Mouse (Mus musculus): ENCODE data around the gene Btbd35f4. TPM values are rescaled to one million over a fixed set of nuclear protein-coding genes. Genes with fewer than 3 reads are reported as not detected.
"Not testable (repeated sequence)": the region's sequence is repeated elsewhere in the genome, so short reads cannot be mapped to it uniquely, and the experiment has no call there.

Btbd35f4 gene
- not detected for total RNA-seq (2021)
- long read RNA-seq, experiment 1, result 0 reads
- long read RNA-seq, experiment 2, result 0 reads

DNA sequence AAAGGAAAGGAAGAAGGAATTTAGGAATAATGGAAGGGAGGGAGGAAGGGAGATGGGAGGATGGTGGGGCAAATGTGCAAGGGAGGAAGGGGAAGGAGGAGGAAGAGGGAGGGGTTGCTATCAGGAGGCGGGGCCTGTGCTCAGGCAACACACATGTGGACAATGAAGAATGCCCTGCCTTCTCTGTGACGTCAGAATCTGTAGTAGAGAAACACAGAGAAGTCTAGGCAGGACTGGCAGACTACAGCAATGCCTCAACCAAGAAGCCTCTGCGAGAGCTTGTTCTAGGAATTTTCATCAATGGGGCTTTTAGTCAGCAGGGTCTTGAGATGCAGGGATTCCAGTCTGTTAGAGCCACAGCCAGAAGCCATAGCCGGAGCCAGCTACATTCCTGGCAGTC is at the start of gene Btbd35f4:
Btbd35f4 (plus strand) TSS at position 301 of the 400 bp plus-strand sequence.
- intact Hi-C loops (cut with DNase I); H3K4me3 ChIP-seq; H3K27ac ChIP-seq; DNase-seq: not testable (repeated sequence)

DNA sequence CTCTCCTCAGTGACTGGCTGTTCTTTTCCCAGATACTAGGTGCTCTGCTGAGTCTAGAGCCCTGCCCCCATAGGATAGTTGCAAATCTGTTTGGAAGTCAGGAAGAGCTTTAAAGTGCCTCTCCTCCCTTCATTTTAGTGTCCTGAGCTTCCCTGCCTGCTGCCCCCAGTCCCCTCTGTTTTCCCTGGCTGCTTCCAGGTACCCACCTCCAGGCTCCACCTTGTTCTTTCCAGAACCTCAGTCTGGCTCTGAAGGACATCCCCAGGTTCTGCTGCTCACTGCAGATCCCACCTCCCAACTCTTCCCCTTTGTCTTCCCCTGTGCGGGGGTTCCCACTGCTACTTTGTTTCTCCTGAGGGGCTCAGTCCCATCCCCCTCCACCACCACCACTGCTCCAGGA is 39.7 kb downstream of the Btbd35f4 start:
- H3K27ac ChIP-seq; DNase-seq; H3K4me3 ChIP-seq; intact Hi-C loops (cut with DNase I): not testable (repeated sequence)

Other genes with a start within 250 kb of the Btbd35f4 start
- not detected for gene Btbd35f27, start 151.6 kb downstream of the Btbd35f4 start, total RNA-seq (2021)

Measured in gastrocnemius, adult 2 months (tissue).